Mouse (Mus musculus) ES-E14 (cell line): ENCODE results near the gene Zdhhc7.

Source experiments
- CHD2 ChIP-seq: IDR thresholded peaks from 2 replicates; pipeline ENCODE4 v1.6.1; 2014; ENCODE audit warnings: mild to moderate bottlenecking, low read depth, low read length, inconsistent platforms
- HCFC1 ChIP-seq: IDR thresholded peaks from 2 replicates; pipeline ENCODE4 v1.6.1; 2012; ENCODE audit warnings: low read length, inconsistent platforms, borderline replicate concordance; ENCODE audit not compliant: insufficient read depth
- MAFK ChIP-seq: IDR thresholded peaks from 2 replicates; pipeline ENCODE4 v1.6.1; 2014; ENCODE audit warnings: mild to moderate bottlenecking, low read depth, low read length, inconsistent platforms; ENCODE audit not compliant: insufficient read depth
- ZC3H11A ChIP-seq: IDR thresholded peaks from 2 replicates; pipeline ENCODE4 v1.6.1; 2012; ENCODE audit warnings: low read depth, mild to moderate bottlenecking, inconsistent platforms, low read length, borderline replicate concordance
- ZNF384 ChIP-seq: IDR thresholded peaks from 2 replicates; pipeline ENCODE4 v1.6.1; 2012; ENCODE audit warnings: low read depth, low read length, inconsistent platforms

DNA sequence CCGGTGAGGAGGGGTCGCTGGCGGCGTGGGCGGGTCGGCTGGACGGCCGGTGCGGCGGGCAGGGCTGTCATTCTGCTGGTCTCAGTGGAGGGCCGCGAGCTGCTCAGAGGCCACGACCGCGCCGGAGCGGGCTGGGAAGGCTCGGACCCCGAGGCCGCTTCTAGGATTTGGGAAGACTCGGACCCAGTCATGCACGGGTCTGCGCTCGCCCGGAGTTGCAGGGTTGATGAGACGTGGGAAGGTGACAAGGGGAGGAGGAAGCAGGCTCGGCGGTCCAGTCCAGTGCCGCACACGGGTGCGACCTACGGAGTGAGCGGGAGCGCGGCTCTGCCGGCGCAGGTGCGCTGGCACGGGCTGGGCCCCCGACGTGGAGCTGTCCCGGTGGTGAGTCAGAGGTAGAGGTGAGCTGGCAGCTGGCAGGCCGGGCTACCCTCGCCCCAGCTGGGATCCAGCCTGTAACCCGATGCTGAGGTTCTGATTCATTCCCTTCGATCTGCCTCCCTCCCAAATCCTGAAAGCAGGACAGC, 13.1 kb upstream of the Zdhhc7 start:
- no peak for TF ChIP-seq HCFC1
- no peak for TF ChIP-seq ZC3H11A
- no peak for TF ChIP-seq MAFK
- no peak for TF ChIP-seq ZNF384
- no peak for TF ChIP-seq CHD2
